Mouse (Mus musculus): Measurements from ENCODE around the gene Stk36.

The Stk36 gene

DNA sequence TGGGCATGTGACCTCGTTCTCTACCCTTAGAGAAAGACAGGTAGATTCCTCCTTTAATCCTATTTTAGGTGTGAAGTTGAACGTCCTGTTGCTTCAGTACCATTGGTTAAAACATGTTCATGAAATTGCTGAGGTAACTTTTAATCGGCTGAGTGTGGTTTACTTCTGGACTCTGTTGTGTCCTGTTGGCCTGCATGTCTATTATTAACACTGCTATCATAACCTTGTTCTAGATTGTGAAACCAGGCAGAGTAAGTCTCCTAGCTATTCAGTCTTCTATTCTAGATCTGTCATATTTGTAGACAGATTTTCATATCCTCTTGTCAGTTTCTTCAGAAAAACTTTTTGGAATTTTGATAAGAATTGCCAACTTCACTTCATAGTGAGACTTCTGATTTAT is 67.1 kb downstream of the Stk36 start:
- no peak for DNase-seq (ENCODE audit: low spot score in 2 of 2)

DNA sequence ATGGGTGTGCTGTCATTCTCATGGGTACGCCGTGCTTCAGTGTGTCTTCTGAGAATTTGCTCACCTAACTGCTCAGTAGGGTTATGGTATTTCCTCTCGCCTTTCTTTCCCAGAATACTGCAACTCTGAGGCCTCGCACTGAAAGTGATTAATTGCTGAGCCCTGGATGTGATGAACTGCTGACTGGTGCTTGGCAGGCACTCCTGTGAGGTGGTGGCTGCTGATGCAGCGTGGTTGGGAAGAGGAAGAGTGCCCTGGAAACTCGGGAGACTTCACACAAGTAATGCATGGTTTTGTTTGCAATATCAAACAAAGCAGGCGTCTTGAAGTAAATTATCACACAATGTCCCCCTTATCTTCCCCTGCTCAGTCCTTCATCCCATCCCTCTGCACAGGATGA is 71.5 kb downstream of the Stk36 start:
- DNase-seq (ENCODE audit: low spot score in 2 of 2): no peak

DNA sequence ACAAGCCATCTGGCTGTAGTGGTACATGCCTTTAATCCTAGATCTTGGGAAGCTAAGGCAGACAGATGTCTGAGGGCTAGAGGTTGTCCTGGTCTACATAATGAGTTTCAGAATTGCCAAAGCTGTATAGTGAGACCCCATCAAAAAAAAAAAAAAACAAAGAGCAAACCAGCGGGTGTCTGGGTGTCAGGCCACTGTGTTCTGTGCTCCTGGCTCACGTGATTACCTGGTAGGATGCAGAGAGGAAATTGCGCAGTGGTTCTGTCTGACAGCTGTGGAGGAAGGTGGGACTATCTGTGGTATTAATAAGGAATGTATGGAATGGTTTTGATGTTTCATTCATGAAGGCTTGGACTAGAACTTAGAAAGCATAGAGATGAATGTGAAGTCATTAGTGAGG is 75.6 kb downstream of the Stk36 start:
- DNase-seq (ENCODE audit: low spot score in 2 of 2): no peak

DNA sequence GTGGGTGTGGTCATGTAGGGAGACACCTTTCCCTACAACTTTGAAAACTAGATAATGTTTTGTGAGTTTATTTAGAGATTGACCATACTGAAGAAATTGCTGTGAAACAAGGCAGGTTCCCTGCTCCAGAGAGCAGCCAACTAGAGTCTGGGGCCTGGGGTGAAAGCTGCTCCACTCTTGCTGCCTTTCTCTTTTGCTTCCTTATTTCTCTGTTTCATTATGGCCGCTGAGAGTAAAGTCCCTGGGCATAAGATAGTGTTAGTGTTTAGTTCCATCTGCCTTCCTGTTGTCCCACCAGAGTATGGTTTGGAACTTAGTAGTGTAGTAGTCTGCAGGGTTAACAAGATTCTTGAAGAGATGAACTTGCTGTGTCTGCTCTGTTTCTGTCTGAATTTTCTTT is 76.6 kb downstream of the Stk36 start:
- DNase-seq (ENCODE audit: low spot score in 2 of 2): no peak
